Mouse (Mus musculus): ENCODE data around the gene Sprr3. TPM values are rescaled to one million over a fixed set of nuclear protein-coding genes. Genes with fewer than 3 reads are reported as not detected.

Sprr3 gene
- not detected for total RNA-seq (2023)

GRCm38 (mm10) chr3:92458620-92459019 lies at the start of gene Sprr3:
Sprr3 (minus strand) TSS chr3:92458720.

GRCm38 (mm10) chr3:92500393-92500792 lies 41.9 kb upstream of the Sprr3 start, which contains the start of gene Sprr4:
Sprr4 (minus strand) TSS chr3:92500493.

GRCm38 (mm10) chr3:92485863-92486262 lies 27.3 kb upstream of the Sprr3 start, which contains the start of gene Sprr1a:
Sprr1a (minus strand) TSS chr3:92485895.

GRCm38 (mm10) chr3:92438689-92439088 lies 19.8 kb downstream of the Sprr3 start, which contains the start of gene Sprr1b:
Sprr1b (minus strand) TSS chr3:92438789.

GRCm38 (mm10) chr3:92432282-92432681 lies 26.2 kb downstream of the Sprr3 start, which contains the start of gene Sprr2k:
Sprr2k (plus strand) TSS chr3:92432582.

GRCm38 (mm10) chr3:92429323-92429722 lies 29.2 kb downstream of the Sprr3 start, which contains the start of gene Gm9774:
Gm9774 (minus strand) TSS chr3:92429423.

GRCm38 (mm10) chr3:92417782-92418181 lies 40.7 kb downstream of the Sprr3 start, which contains the start of gene Sprr2j-ps:
Sprr2j-ps (plus strand) TSS chr3:92418082.

GRCm38 (mm10) chr3:92407691-92408090 lies 50.8 kb downstream of the Sprr3 start, which contains the start of gene Sprr2i:
Sprr2i (plus strand) TSS chr3:92407991.

Other genes with a start within 250 kb of the Sprr3 start
- gene Sprr2a1, start 242.9 kb downstream of the Sprr3 start, total RNA-seq (2023): not detected
- not detected for gene Sprr2a2, start 242.8 kb downstream of the Sprr3 start, total RNA-seq (2023)
- not detected for gene Sprr2a3, start 173.3 kb downstream of the Sprr3 start, total RNA-seq (2023)
- gene Sprr2b, start 142.1 kb downstream of the Sprr3 start, total RNA-seq (2023): not detected
- not detected for gene Sprr2d, start 119.6 kb downstream of the Sprr3 start, total RNA-seq (2023)
- not detected for gene Sprr2e, start 106.6 kb downstream of the Sprr3 start, total RNA-seq (2023)
- not detected for gene Sprr2f, start 93.5 kb downstream of the Sprr3 start, total RNA-seq (2023)
- gene Sprr2h, start 73.0 kb downstream of the Sprr3 start, total RNA-seq (2023): not detected
- gene Sprr2i, start 50.7 kb downstream of the Sprr3 start, total RNA-seq (2023): not detected
- not detected for gene Sprr2j-ps, start 40.6 kb downstream of the Sprr3 start, total RNA-seq (2023)
- 0.76 TPM for gene Gm9774, start 29.3 kb downstream of the Sprr3 start, total RNA-seq (2023)
- not detected for gene Sprr2k, start 26.1 kb downstream of the Sprr3 start, total RNA-seq (2023)
- gene Sprr1b, start 19.9 kb downstream of the Sprr3 start, total RNA-seq (2023): not detected
- not detected for gene Sprr1a, start 27.2 kb upstream of the Sprr3 start, total RNA-seq (2023)
- gene Sprr4, start 41.8 kb upstream of the Sprr3 start, total RNA-seq (2023): not detected
- not detected for gene 2310046K23Rik, start 75.8 kb upstream of the Sprr3 start, total RNA-seq (2023)
- gene Ivl, start 115.0 kb upstream of the Sprr3 start, total RNA-seq (2023): not detected
- gene Smcp, start 130.3 kb upstream of the Sprr3 start, total RNA-seq (2023): not detected
- gene 2210017I01Rik, start 148.8 kb upstream of the Sprr3 start, total RNA-seq (2023): not detected
- gene Lce6a, start 162.9 kb upstream of the Sprr3 start, total RNA-seq (2023): not detected
- not detected for gene Lce1a1, start 189.6 kb upstream of the Sprr3 start, total RNA-seq (2023)
- not detected for gene Lce1b, start 198.2 kb upstream of the Sprr3 start, total RNA-seq (2023)
- gene Lce1a2, start 211.6 kb upstream of the Sprr3 start, total RNA-seq (2023): not detected
- not detected for gene Lce1c, start 220.5 kb upstream of the Sprr3 start, total RNA-seq (2023)
- gene Lce1d, start 228.5 kb upstream of the Sprr3 start, total RNA-seq (2023): not detected

Data from CD4-positive naive resting alpha-beta T cell, adult 76 days (primary cell).